Mouse (Mus musculus): ENCODE results near the gene Gnb1. TPM values are rescaled to one million over a fixed set of nuclear protein-coding genes. Genes with fewer than 3 reads are reported as not detected.

Gnb1 gene
- polyA plus RNA-seq, 1 experiment from 2014 or later, result 751 TPM

GRCm38 (mm10) chr4:155488232-155489025 is 2.7 kb upstream of the Gnb1 start:
- ATAC-seq (ENCODE audit: low FRiP score, low read depth), result no peak
- H3K27me3 ChIP-seq, result no peaks in the 10 kb centered on the region
- no peak overlapping the region for H3K4me2 ChIP-seq (replicated peaks)
- H3K9me3 ChIP-seq, result no peaks in the 10 kb centered on the region
- H3K36me3 ChIP-seq, result no peaks in the 10 kb centered on the region
- H3K4me1 ChIP-seq, result peaks cover 24% of the 10 kb centered on the region
- H3K9ac ChIP-seq (replicated peaks), result no peak overlapping the region; the same call in 1 of the 2 replicates
- H3K27ac ChIP-seq (replicated peaks), result 0 out of 2 replicates have a peak overlapping the region, but pooled peaks have one; percentile 30
- 82% methylated on average over 8 of the region's 8 CpGs for WGBS
- H3K4me3 ChIP-seq, result no peak overlapping the region

- no peaks in the 10 kb centered on the region for H3K9me3 ChIP-seq
- H3K36me3 ChIP-seq, result 0 out of 2 replicates have a peak, but pooled peaks cover 3% of the 10 kb centered on the region
- no peak overlapping the region for H3K4me3 ChIP-seq
- H3K27ac ChIP-seq (replicated peaks), result no peak overlapping the region
- H3K4me2 ChIP-seq (replicated peaks), result no peak overlapping the region
- H3K4me1 ChIP-seq, result peaks cover 33% of the 10 kb centered on the region
- no peak overlapping the region for H3K9ac ChIP-seq (replicated peaks)
- 83% methylated on average over 9 of the region's 9 CpGs for WGBS
- no peaks in the 10 kb centered on the region for H3K27me3 ChIP-seq
- ATAC-seq (ENCODE audit: low FRiP score, low read depth), result no peak
Measured at GRCm38 (mm10) chr4:155489101-155489970, 1.8 kb upstream of the Gnb1 start.

- 39% methylated on average over 5 of the region's 5 CpGs for WGBS
- peak overlapping the region; percentile 96; the same call in 1 of the 2 replicates for H3K27ac ChIP-seq (replicated peaks)
- no peaks in the 10 kb centered on the region for H3K27me3 ChIP-seq
- H3K36me3 ChIP-seq, result 0 out of 2 replicates have a peak, but pooled peaks cover 3% of the 10 kb centered on the region
- peak overlapping the region; percentile 67 for H3K4me2 ChIP-seq (replicated peaks)
- H3K9me3 ChIP-seq, result no peaks in the 10 kb centered on the region
- H3K4me1 ChIP-seq, result peaks cover 40% of the 10 kb centered on the region
- peak overlapping the region; percentile 100 for H3K9ac ChIP-seq (replicated peaks)
- peak overlapping the region; percentile 98 for H3K4me3 ChIP-seq
- peak; percentile 1; the same call in 1 of the 2 replicates for ATAC-seq (ENCODE audit: low FRiP score, low read depth)
Measured at GRCm38 (mm10) chr4:155490456-155490855, 705 bp upstream of the Gnb1 start.

DNA sequence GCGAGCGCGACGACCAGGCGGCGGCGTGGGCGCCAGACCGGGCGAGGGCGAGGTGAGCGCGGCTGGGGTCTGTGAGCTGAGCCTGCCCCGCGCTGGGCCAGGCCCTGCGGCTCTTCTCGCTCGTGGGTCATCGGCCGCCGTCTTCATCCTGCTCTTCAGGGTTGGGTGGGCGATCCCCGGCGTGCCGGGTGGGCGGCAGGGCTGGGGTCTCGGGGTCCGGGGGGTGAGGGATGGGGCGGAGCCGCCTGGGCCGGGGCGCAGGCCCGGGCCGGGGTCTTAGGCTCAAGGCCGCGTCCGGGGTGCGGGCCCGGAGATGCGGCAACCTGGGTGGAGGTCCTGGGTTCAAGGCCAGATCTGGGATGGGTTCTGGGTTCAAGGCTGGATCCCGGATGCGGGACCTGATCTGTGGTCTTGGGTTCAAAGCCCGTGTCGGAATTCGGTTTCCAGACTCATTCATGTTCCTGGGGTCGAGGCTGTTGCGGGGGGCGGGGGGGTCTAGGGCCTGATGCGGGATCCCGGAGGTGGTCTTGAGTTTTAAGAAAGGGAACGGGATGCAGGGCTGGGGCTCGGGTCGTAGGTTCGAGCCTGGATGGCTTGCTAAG is 469 bp downstream of the Gnb1 start:
- peak overlapping the region; percentile 96 for H3K27ac ChIP-seq (replicated peaks)
- H3K9ac ChIP-seq (replicated peaks), result peak overlapping the region; percentile 100
- under 1% methylated on average over 54 of the region's 54 CpGs for WGBS
- H3K4me2 ChIP-seq (replicated peaks), result peak overlapping the region; percentile 67
- H3K27me3 ChIP-seq, result no peaks in the 10 kb centered on the region
- peaks cover 40% of the 10 kb centered on the region for H3K4me1 ChIP-seq
- H3K36me3 ChIP-seq, result 0 out of 2 replicates have a peak, but pooled peaks cover 3% of the 10 kb centered on the region
- peak; percentile 59 for ATAC-seq (ENCODE audit: low FRiP score, low read depth)
- no peaks in the 10 kb centered on the region for H3K9me3 ChIP-seq
- H3K4me3 ChIP-seq, result peak overlapping the region; percentile 98

DNA sequence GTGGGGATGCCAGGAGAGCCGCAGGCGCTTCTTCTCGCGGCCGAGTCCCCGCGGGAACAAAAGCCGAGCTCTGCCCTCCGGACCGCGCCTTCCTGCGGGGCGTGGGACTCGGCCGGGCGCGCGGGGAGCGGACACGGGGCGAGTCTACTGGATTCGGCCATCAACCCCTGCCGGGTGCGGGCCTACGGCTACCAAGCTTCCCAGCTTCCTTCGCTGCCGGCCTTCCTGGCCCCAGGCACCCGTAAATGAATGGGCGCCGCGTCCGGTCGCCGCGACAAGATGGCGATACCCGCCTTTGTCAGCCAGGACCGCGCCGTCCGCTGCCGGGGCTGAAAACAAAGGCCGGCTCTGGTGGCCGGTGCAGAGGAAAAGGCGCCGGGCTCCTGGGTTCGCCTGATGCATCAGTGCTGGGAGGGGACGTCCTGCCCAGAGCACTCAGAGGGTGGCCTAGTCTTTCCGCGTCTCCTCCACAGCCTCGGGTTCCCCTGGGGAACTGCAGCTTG is 1.0 kb downstream of the Gnb1 start:
- H3K36me3 ChIP-seq, result 0 out of 2 replicates have a peak, but pooled peaks cover 3% of the 10 kb centered on the region
- ATAC-seq (ENCODE audit: low FRiP score, low read depth), result peak; percentile 23; the same call in 1 of the 2 replicates
- no peaks in the 10 kb centered on the region for H3K9me3 ChIP-seq
- H3K27me3 ChIP-seq, result no peaks in the 10 kb centered on the region
- H3K4me3 ChIP-seq, result peak overlapping the region; percentile 98
- H3K9ac ChIP-seq (replicated peaks), result peak overlapping the region; percentile 100
- peaks cover 40% of the 10 kb centered on the region for H3K4me1 ChIP-seq
- H3K27ac ChIP-seq (replicated peaks), result peak overlapping the region; percentile 96
- under 1% methylated on average over 26 of the region's 51 CpGs for WGBS
- peak overlapping the region; percentile 67 for H3K4me2 ChIP-seq (replicated peaks)

DNA sequence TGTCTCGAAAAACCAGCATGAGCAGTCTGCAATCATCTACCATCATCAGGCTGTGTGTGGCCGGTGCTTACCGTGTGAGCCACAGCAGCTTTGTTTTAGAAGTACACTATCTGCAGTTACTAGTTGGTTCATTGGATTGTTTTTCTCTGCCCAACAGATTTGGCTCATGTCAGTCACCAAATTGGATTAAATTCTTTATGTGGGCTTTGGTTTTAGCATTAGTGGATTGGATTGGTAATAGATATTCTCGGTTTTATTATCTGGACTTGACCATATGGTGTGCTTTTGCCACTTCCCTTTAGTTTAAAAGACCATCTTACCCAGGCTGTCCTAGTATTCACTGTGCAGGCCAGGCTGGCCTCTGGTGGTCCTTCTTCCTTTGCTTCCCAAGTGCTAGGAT is 3.7 kb downstream of the Gnb1 start:
- Histone ChIP-seq H3K27ac (replicated peaks) (no peak overlapping the region), H3K4me1 (peaks cover 29% of the 10 kb centered on the region), H3K9ac (replicated peaks) (no peak overlapping the region), H3K36me3 (0 out of 2 replicates have a peak, but pooled peaks cover 3% of the 10 kb centered on the region), H3K9me3 (no peaks in the 10 kb centered on the region), H3K4me3 (no peak overlapping the region), H3K27me3 (no peaks in the 10 kb centered on the region), H3K4me2 (replicated peaks) (no peak overlapping the region; the same call in 1 of the 2 replicates)
- WGBS, result 84% methylated on average over 4 of the region's 4 CpGs
- no peak for ATAC-seq (ENCODE audit: low FRiP score, low read depth)

- no peak overlapping the region for H3K4me2 ChIP-seq (replicated peaks)
- no peak overlapping the region for H3K4me3 ChIP-seq
- no peak for ATAC-seq (ENCODE audit: low FRiP score, low read depth)
- WGBS, result 93% methylated on average over 3 of the region's 3 CpGs
- no peak overlapping the region for H3K9ac ChIP-seq (replicated peaks)
- no peak overlapping the region for H3K27ac ChIP-seq (replicated peaks)
- H3K36me3 ChIP-seq, result 0 out of 2 replicates have a peak, but pooled peaks cover 3% of the 10 kb centered on the region
- peaks cover 23% of the 10 kb centered on the region for H3K4me1 ChIP-seq
- no peaks in the 10 kb centered on the region for H3K27me3 ChIP-seq
- H3K9me3 ChIP-seq, result no peaks in the 10 kb centered on the region
Measured at GRCm38 (mm10) chr4:155497963-155498362, 6.8 kb downstream of the Gnb1 start.

DNA sequence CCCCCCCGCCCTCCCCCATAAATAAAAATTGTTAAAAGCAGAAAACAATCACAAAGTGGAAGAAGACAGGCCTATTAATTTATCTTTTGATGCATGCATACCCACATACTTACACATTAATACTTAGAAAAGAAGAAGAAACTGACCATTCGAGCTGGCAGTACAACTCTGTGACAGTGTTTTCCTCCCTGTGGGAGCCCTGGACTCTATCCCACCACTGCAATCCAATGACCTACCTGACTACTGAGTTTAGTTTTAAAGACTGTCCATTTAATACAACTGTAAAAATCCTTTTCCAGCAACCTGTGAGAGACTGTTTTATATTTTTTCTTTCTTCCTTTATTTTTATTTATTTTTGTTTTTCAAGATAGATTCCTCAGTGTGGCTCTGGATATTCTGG is 10.0 kb downstream of the Gnb1 start:
- Histone ChIP-seq H3K4me3 (no peak overlapping the region), H3K4me2 (replicated peaks) (no peak overlapping the region), H3K36me3 (no peaks in the 10 kb centered on the region), H3K9ac (replicated peaks) (no peak overlapping the region), H3K27me3 (no peaks in the 10 kb centered on the region), H3K27ac (replicated peaks) (no peak overlapping the region), H3K4me1 (0 out of 2 replicates have a peak, but pooled peaks cover 2% of the 10 kb centered on the region), H3K9me3 (no peaks in the 10 kb centered on the region)
- no peak for ATAC-seq (ENCODE audit: low FRiP score, low read depth)
- 85% methylated on average over 2 of the region's 2 CpGs for WGBS

GRCm38 (mm10) chr4:155505067-155505466 is 13.9 kb downstream of the Gnb1 start:
- Histone ChIP-seq H3K4me2 (replicated peaks) (no peak overlapping the region), H3K36me3 (no peaks in the 10 kb centered on the region), H3K4me3 (no peak overlapping the region), H3K4me1 (0 out of 2 replicates have a peak, but pooled peaks cover 2% of the 10 kb centered on the region), H3K9ac (replicated peaks) (no peak overlapping the region), H3K9me3 (no peaks in the 10 kb centered on the region), H3K27me3 (no peaks in the 10 kb centered on the region), H3K27ac (replicated peaks) (no peak overlapping the region)
- no peak for ATAC-seq (ENCODE audit: low FRiP score, low read depth)
- WGBS, result 86% methylated on average over 8 of the region's 8 CpGs

GRCm38 (mm10) chr4:155505671-155506295 is 14.6 kb downstream of the Gnb1 start:
- H3K9ac ChIP-seq (replicated peaks), result no peak overlapping the region
- H3K36me3 ChIP-seq, result no peaks in the 10 kb centered on the region
- no peaks in the 10 kb centered on the region for H3K9me3 ChIP-seq
- no peak overlapping the region for H3K4me2 ChIP-seq (replicated peaks)
- 87% methylated on average over 5 of the region's 5 CpGs for WGBS
- ATAC-seq (ENCODE audit: low FRiP score, low read depth), result no peak
- no peak overlapping the region for H3K4me3 ChIP-seq
- 0 out of 2 replicates have a peak, but pooled peaks cover 2% of the 10 kb centered on the region for H3K4me1 ChIP-seq
- no peak overlapping the region for H3K27ac ChIP-seq (replicated peaks)
- no peaks in the 10 kb centered on the region for H3K27me3 ChIP-seq

DNA sequence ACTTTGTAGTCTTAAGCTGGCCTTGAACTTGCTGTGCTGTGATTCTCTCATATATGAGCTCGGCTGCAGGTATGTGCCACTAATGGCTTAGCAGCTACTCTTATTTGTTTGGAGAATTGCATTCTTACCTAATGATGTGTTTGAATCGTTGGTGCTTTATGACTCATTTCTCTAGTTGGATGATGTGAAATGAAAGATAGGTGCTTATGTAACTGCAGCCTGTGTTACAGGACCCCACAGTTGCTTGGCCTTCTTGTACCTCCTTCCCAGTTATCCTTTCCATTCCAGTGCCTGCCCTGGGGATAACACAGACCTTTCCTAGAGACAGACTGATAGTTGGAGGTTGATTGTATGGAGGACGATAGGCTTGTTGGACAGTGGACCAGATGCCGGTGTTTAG is 17.5 kb downstream of the Gnb1 start:
- no peak overlapping the region for H3K4me3 ChIP-seq
- H3K4me1 ChIP-seq, result no peaks in the 10 kb centered on the region
- no peak for ATAC-seq (ENCODE audit: low FRiP score, low read depth)
- H3K9me3 ChIP-seq, result no peaks in the 10 kb centered on the region
- H3K36me3 ChIP-seq, result no peaks in the 10 kb centered on the region
- H3K27ac ChIP-seq (replicated peaks), result no peak overlapping the region
- H3K4me2 ChIP-seq (replicated peaks), result no peak overlapping the region
- no peak overlapping the region for H3K9ac ChIP-seq (replicated peaks)
- 92% methylated on average over 4 of the region's 4 CpGs for WGBS
- no peaks in the 10 kb centered on the region for H3K27me3 ChIP-seq

All from midbrain, embryonic 12.5 days (tissue).